Mouse (Mus musculus): ENCODE results near the gene Gdf15. TPM values are rescaled to one million over a fixed set of nuclear protein-coding genes. Genes with fewer than 3 reads are reported as not detected.
A peak's percentile ranks its signal among the peaks of the same experiment; 100 is the strongest.

Gene Gdf15
- polyA plus RNA-seq, 1 experiment: 6.7 TPM

DNA sequence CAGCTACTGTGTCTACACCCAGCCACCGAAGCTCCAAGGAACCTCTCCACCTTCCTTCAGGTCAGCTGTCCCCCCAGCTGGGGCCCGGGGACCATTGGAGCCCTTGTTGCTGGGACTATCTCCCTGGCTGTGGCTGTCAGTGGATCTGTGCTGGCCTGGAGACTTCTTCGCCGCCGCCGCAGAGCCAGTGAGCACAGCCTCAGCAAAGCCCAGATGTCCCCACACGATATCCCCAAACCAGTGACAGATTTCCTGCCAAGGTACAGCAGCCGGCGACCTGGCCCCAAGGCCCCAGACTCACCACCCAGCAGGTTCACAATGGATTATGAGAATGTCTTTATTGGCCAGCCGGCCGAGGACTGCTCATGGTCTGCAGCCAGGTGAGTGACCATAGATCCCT lies 14.3 kb downstream of the Gdf15 start:
- H3K4me1 ChIP-seq (replicated peaks; ENCODE audit: control insufficient read depth, insufficient read depth, low read length): peaks cover 8% of the 10 kb centered on the region
- no peak overlapping the region for H3K27ac ChIP-seq (ENCODE audit: control insufficient read depth, insufficient read depth, low read length)
- no peak for TF ChIP-seq POLR2A (IDR thresholded peaks at IDR 0.05; ENCODE audit: control insufficient read depth, extremely low read depth, insufficient read depth, low read length, poor library complexity)
- H3K4me3 ChIP-seq (ENCODE audit: control insufficient read depth, insufficient read depth, low read length): no peak overlapping the region
- 45% methylated on average over 11 of the region's 11 CpGs for WGBS
- DNase-seq: no peak
- no peaks in the 10 kb centered on the region for H3K36me3 ChIP-seq (ENCODE audit: control insufficient read depth, insufficient read depth, low read length)
- no peaks in the 10 kb centered on the region for H3K27me3 ChIP-seq (ENCODE audit: control insufficient read depth, insufficient read depth, low read length)

DNA sequence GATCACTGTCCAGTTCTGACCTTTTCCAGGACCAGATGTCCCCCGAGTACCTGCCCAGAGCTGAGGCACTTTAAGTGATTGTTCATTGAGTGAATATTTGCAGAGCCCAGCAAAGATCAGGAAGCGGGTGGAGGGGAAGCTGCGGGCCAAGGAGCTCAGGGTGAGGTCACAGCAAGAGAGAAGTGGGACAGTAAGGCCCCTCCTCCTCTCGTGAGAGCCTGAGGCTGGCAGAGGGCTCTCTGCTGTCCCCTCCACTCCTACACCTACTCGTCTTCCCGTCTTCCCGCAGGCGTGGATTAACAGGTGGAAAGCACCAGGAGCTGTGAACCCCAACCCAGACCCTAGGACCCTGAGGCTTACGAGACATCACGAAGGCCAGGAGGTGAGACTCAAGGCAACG lies 15.6 kb downstream of the Gdf15 start:
- H3K4me3 ChIP-seq (ENCODE audit: control insufficient read depth, insufficient read depth, low read length): 0 out of 2 replicates have a peak overlapping the region, but pooled peaks have one; percentile 3
- H3K27ac ChIP-seq (ENCODE audit: control insufficient read depth, insufficient read depth, low read length): no peak overlapping the region
- no peaks in the 10 kb centered on the region for H3K27me3 ChIP-seq (ENCODE audit: control insufficient read depth, insufficient read depth, low read length)
- peaks cover 10% of the 10 kb centered on the region for H3K4me1 ChIP-seq (replicated peaks; ENCODE audit: control insufficient read depth, insufficient read depth, low read length)
- no peaks in the 10 kb centered on the region for H3K36me3 ChIP-seq (ENCODE audit: control insufficient read depth, insufficient read depth, low read length)
- no peak for DNase-seq
- WGBS: 35% methylated on average over 11 of the region's 11 CpGs
- TF ChIP-seq POLR2A (IDR thresholded peaks at IDR 0.05; ENCODE audit: control insufficient read depth, extremely low read depth, insufficient read depth, low read length, poor library complexity): no peak
- no peak for TF ChIP-seq CTCF (IDR thresholded peaks at IDR 0.05; ENCODE audit: borderline replicate concordance, control insufficient read depth, extremely low read depth, insufficient read depth, low read length, poor library complexity)

DNA sequence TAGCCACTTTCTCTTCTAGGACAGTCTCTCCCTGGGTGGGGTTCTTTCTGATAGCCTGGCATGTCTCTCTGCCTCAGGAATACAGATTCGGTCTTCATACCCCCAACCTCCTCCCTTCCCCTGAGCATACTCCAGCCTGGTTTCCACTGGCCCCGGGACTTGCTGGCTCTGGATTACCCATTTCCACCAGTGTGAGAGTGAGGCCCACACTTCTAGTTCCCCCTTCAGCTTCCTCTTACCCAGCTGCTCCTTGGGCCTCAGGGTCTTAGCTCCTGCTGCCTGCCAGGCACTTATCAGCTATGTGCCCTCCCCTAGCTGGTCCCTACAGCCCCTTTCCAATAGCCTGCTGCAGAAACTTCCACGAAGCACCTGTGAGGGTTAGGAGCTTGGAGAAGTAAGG lies 16.4 kb downstream of the Gdf15 start, which contains the start of gene Lrrc25:
Gene Lrrc25, plus strand, starts transcription at position 262 of the 400 bp plus-strand sequence.
- Histone ChIP-seq H3K36me3 (ENCODE audit: control insufficient read depth, insufficient read depth, low read length) (no peaks in the 10 kb centered on the region), H3K4me3 (ENCODE audit: control insufficient read depth, insufficient read depth, low read length) (0 out of 2 replicates have a peak within 1 kb of the TSS, but pooled peaks have one; percentile 3), H3K27me3 (ENCODE audit: control insufficient read depth, insufficient read depth, low read length) (no peaks in the 10 kb centered on the region), H3K27ac (ENCODE audit: control insufficient read depth, insufficient read depth, low read length) (no peak within 1 kb of the TSS), H3K4me1 (replicated peaks; ENCODE audit: control insufficient read depth, insufficient read depth, low read length) (peaks cover 15% of the 10 kb centered on the region)
- no peak for DNase-seq
- TF ChIP-seq CTCF (IDR thresholded peaks at IDR 0.05; ENCODE audit: borderline replicate concordance, control insufficient read depth, extremely low read depth, insufficient read depth, low read length, poor library complexity) (no peak), POLR2A (IDR thresholded peaks at IDR 0.05; ENCODE audit: control insufficient read depth, extremely low read depth, insufficient read depth, low read length, poor library complexity) (no peak)
- 30% methylated on average over 3 of the region's 3 CpGs for WGBS

DNA sequence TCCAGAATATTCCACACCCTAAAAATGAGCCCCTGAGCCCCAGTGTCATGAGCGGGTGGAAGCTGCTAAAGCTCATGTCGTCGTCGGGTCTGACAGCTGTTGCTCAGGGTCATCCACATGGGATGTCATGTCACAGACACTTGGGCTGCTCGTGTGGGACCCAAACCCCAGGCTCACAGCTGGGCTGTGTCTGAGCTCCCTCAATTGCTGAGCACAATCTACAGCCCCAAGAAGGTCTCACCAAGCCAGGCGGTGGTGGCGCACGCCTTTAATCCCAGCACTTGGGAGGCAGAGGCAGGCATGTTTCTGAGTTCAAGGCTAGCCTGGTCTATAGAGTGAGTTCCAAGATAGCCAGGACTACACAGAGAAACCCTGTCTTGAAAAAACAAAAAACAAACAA lies 17.0 kb downstream of the Gdf15 start:
- H3K36me3 ChIP-seq (ENCODE audit: control insufficient read depth, insufficient read depth, low read length): no peaks in the 10 kb centered on the region
- TF ChIP-seq POLR2A (IDR thresholded peaks at IDR 0.05; ENCODE audit: control insufficient read depth, extremely low read depth, insufficient read depth, low read length, poor library complexity) (no peak), CTCF (IDR thresholded peaks at IDR 0.05; ENCODE audit: borderline replicate concordance, control insufficient read depth, extremely low read depth, insufficient read depth, low read length, poor library complexity) (no peak)
- H3K4me3 ChIP-seq (ENCODE audit: control insufficient read depth, insufficient read depth, low read length): no peak overlapping the region
- no peak overlapping the region for H3K27ac ChIP-seq (ENCODE audit: control insufficient read depth, insufficient read depth, low read length)
- DNase-seq: no peak
- H3K27me3 ChIP-seq (ENCODE audit: control insufficient read depth, insufficient read depth, low read length): no peaks in the 10 kb centered on the region
- H3K4me1 ChIP-seq (replicated peaks; ENCODE audit: control insufficient read depth, insufficient read depth, low read length): peaks cover 19% of the 10 kb centered on the region
- WGBS: 94% methylated on average over 8 of the region's 8 CpGs

DNA sequence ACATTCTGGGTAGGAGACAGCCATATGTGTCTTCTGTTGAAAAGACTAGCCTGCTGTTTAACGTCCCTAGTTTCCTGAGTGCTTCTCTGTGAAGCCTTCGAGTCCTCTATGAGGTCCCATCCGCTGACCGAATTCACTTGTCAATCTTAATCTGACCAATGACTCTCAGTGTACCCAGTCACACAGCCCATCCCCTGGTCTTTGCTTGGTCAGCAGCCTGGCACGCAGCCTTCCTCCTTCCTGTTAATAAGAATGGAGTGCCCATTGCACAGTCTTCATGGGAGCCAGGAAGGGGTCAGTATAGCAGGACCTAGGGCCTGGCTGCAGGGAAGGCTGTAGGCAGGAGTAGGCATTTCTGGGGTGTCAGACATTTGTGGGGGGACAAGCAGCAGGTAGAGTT lies 17.8 kb downstream of the Gdf15 start:
- DNase-seq: no peak
- Histone ChIP-seq H3K36me3 (ENCODE audit: control insufficient read depth, insufficient read depth, low read length) (no peaks in the 10 kb centered on the region), H3K27me3 (ENCODE audit: control insufficient read depth, insufficient read depth, low read length) (no peaks in the 10 kb centered on the region), H3K27ac (ENCODE audit: control insufficient read depth, insufficient read depth, low read length) (no peak overlapping the region), H3K4me3 (ENCODE audit: control insufficient read depth, insufficient read depth, low read length) (no peak overlapping the region), H3K4me1 (replicated peaks; ENCODE audit: control insufficient read depth, insufficient read depth, low read length) (peaks cover 24% of the 10 kb centered on the region)
- 50% methylated on average over 5 of the region's 5 CpGs for WGBS
- TF ChIP-seq CTCF (IDR thresholded peaks at IDR 0.05; ENCODE audit: borderline replicate concordance, control insufficient read depth, extremely low read depth, insufficient read depth, low read length, poor library complexity) (no peak), POLR2A (IDR thresholded peaks at IDR 0.05; ENCODE audit: control insufficient read depth, extremely low read depth, insufficient read depth, low read length, poor library complexity) (no peak)

DNA sequence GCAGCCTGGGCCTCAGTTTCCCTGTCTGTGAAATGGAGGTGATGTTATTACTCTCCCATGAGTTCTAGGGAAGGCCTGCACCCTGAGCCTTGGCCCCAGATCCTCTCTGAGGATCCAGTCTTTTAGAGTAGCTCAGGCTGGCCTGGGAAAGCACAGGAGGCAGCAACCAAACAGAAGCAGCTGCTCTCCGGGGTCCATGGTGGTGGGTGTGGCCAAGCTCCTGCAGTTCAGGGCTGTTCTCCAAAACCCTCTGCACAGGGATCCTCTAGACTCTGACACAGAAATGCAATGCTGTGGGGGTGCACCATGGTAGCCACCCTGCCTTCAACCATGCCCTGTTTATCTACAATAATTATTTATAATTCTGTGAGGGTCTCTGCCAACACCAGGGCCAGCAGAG lies 18.5 kb downstream of the Gdf15 start:
- DNase-seq: no peak
- no peak for TF ChIP-seq POLR2A (IDR thresholded peaks at IDR 0.05; ENCODE audit: control insufficient read depth, extremely low read depth, insufficient read depth, low read length, poor library complexity)
- TF ChIP-seq CTCF (IDR thresholded peaks at IDR 0.05; ENCODE audit: borderline replicate concordance, control insufficient read depth, extremely low read depth, insufficient read depth, low read length, poor library complexity): no peak
- Histone ChIP-seq H3K4me3 (ENCODE audit: control insufficient read depth, insufficient read depth, low read length) (no peak overlapping the region), H3K36me3 (ENCODE audit: control insufficient read depth, insufficient read depth, low read length) (no peaks in the 10 kb centered on the region), H3K27me3 (ENCODE audit: control insufficient read depth, insufficient read depth, low read length) (no peaks in the 10 kb centered on the region), H3K4me1 (replicated peaks; ENCODE audit: control insufficient read depth, insufficient read depth, low read length) (peaks cover 28% of the 10 kb centered on the region), H3K27ac (ENCODE audit: control insufficient read depth, insufficient read depth, low read length) (no peak overlapping the region)
- WGBS: 30% methylated on average over 1 of the region's 1 CpGs

DNA sequence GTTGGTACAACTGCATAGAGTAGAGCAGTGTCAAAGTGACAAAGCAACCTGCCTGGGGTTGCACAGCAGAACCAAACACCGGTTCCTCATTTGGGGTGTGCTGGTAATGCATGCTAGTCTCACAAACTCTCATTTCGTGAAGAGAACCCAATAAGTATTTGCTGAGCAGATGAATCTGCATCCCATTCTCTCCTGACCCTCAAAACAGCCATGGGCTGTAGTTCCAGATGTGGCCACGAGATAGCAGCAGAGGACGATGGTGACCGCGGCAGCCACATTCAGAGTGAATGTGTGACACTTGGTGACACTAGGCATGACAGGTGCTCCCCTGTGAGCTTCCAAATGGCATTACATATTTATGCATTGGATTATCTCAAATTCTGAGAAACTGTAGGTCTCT lies 20.4 kb downstream of the Gdf15 start:
- TF ChIP-seq POLR2A (IDR thresholded peaks at IDR 0.05; ENCODE audit: control insufficient read depth, extremely low read depth, insufficient read depth, low read length, poor library complexity) (no peak), CTCF (IDR thresholded peaks at IDR 0.05; ENCODE audit: borderline replicate concordance, control insufficient read depth, extremely low read depth, insufficient read depth, low read length, poor library complexity) (peak; percentile 79; the same call in 1 of the 2 replicates)
- H3K27me3 ChIP-seq (ENCODE audit: control insufficient read depth, insufficient read depth, low read length): no peaks in the 10 kb centered on the region
- 0% methylated on average over 6 of the region's 6 CpGs for WGBS
- H3K36me3 ChIP-seq (ENCODE audit: control insufficient read depth, insufficient read depth, low read length): no peaks in the 10 kb centered on the region
- H3K27ac ChIP-seq (ENCODE audit: control insufficient read depth, insufficient read depth, low read length): peak overlapping the region; percentile 60
- H3K4me1 ChIP-seq (replicated peaks; ENCODE audit: control insufficient read depth, insufficient read depth, low read length): peaks cover 42% of the 10 kb centered on the region
- peak; percentile 93 for DNase-seq
- peak overlapping the region; percentile 59 for H3K4me3 ChIP-seq (ENCODE audit: control insufficient read depth, insufficient read depth, low read length)

All from thymus, adult 2 months (tissue).